Mouse (Mus musculus) heart, postnatal 0 days (tissue): ENCODE results near the gene Ptpn5.

ENCODE experiments used
- CTCF ChIP-seq: IDR thresholded peaks from 2 replicates; pipeline ENCODE4 v1.5.1; 2016; ENCODE audit warnings: antibody characterized with exemption, control low read depth, low read depth
- EP300 ChIP-seq: IDR thresholded peaks from 2 replicates; pipeline ENCODE4 v1.6.1; 2016; ENCODE audit warnings: antibody characterized with exemption, low read depth

GRCm38 (mm10) chr7:47148298-47148697, 14.8 kb upstream of the Ptpn5 start:
- TF ChIP-seq EP300 (no peak), CTCF (no peak)
